Mouse (Mus musculus) right cerebral cortex, postnatal 36 days (tissue): ENCODE measurements at regions not wholly inside any gene's neighbourhood (a gene's known extent, or its start where the extent isn't known, plus 50 kb on each side); places are given as distances from the start of the nearest gene placed in this dataset.

Experiments
- DNase-seq, 2 experiments: peaks; one replicate each; pipeline ENCODE4 v3.0.0; 2022; ENCODE audit warnings: low spot score in 2 of 2, mixed read lengths in 1 of 2

GRCm38 (mm10) chr12:59312703-59313102 is 93.2 kb upstream of the Fbxo33 start:
- DNase-seq: no peak

GRCm38 (mm10) chr12:59307958-59308357 is 88.4 kb upstream of the Fbxo33 start:
- no peak for DNase-seq

GRCm38 (mm10) chr12:59304522-59304921 is 85.0 kb upstream of the Fbxo33 start:
- DNase-seq: no peak
